Mouse (Mus musculus) bone marrow, adult 2 months (tissue): Measurements from ENCODE around the gene Ttc33.

Experiments
- CTCF ChIP-seq: fragments of 200-500 bp; IDR thresholded peaks from 2 replicates; pipeline ENCODE4 v1.5.1; 2011; ENCODE audit warnings: low read length, control low read depth; ENCODE audit not compliant: control insufficient read depth, insufficient read depth
- POLR2A ChIP-seq: fragments of 200-500 bp; IDR thresholded peaks from 2 replicates; pipeline ENCODE4 v1.6.1; 2011; ENCODE audit warnings: low read depth, mild to moderate bottlenecking, control low read depth, low read length, borderline replicate concordance; ENCODE audit not compliant: control insufficient read depth

DNA sequence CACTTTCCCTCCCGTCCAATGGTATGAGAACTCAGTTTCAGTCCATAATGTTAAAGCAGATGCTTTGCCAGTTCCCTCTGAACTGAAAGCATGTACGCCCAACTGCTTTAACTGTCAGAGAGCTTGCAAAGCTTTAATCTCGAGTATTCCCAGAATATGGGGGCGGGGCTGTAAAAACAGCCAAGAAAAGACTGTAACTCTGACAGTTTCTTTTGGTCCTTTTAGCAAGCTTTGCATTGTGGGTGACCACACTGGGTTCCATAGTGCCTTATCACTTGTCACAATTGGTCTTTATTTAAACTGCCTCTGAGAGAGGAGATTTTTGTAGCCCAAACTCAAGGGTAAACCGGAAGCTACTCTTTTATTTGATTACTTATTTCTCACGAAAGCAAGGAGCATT is 54.6 kb downstream of the Ttc33 start:
- TF ChIP-seq CTCF (no peak), POLR2A (no peak)
